In genomic region chr10:128096693-128097586, GRCm38 (mm10) we compare ENCODE assay signal across 8 mouse cellular contexts. TPM values are rescaled to one million over a fixed set of nuclear protein-coding genes. Genes with fewer than 3 reads are reported as not detected.
A peak's percentile ranks its signal among the peaks of the same experiment; 100 is the strongest.
DNase-seq lines count a peak whose midpoint lies in the region; ATAC-seq lines count a peak whose summit lies in the region.

No protein-coding gene starts in this region.

- peak overlapping the region; percentile 93 for H3K9ac ChIP-seq in heart, embryonic 14.5 days (ENCODE audit: low read length)
- H3K9ac ChIP-seq in neural tube, embryonic 15.5 days (replicated peaks): peak overlapping the region; percentile 87

- ATAC-seq in CD4-positive, CD25-positive, alpha-beta regulatory T cell, adult 4 months: peak; percentile 42
- ATAC-seq in heart, embryonic 14.5 days (ENCODE audit: insufficient number of reproducible peaks, insufficient read depth, low FRiP score, low read depth): peak; percentile 66
- peak; percentile 77 for ATAC-seq in neural tube, embryonic 15.5 days (ENCODE audit: low FRiP score)

- no peaks in the 10 kb centered on the region for H3K27me3 ChIP-seq in erythroblast, embryonic 14.5 days (ENCODE audit: control insufficient read depth)
- no peaks in the 10 kb centered on the region for H3K27me3 ChIP-seq in heart, embryonic 14.5 days (ENCODE audit: control insufficient read depth, insufficient read depth, low read length)
- H3K27me3 ChIP-seq in neural tube, embryonic 15.5 days (replicated peaks): no peaks in the 10 kb centered on the region

- peak overlapping the region; percentile 88 for H3K4me2 ChIP-seq in heart, embryonic 14.5 days (ENCODE audit: low read length)
- H3K4me2 ChIP-seq in neural tube, embryonic 15.5 days: peak overlapping the region; percentile 77

- H3K9me3 ChIP-seq in erythroblast, embryonic 14.5 days (ENCODE audit: control insufficient read depth, low read length): no peaks in the 10 kb centered on the region
- no peaks in the 10 kb centered on the region for H3K9me3 ChIP-seq in heart, embryonic 14.5 days (ENCODE audit: control insufficient read depth, low read length)
- H3K9me3 ChIP-seq in neural tube, embryonic 15.5 days (replicated peaks): no peaks in the 10 kb centered on the region

- WGBS in heart, embryonic 14.5 days: under 1% methylated on average over 80 of the region's 86 CpGs
- under 1% methylated on average over 85 of the region's 86 CpGs for WGBS in neural tube, embryonic 15.5 days

- H3K27ac ChIP-seq in heart, embryonic 14.5 days (replicated peaks in 1 of 2; ENCODE audit: control insufficient read depth in 1 of 2, insufficient read depth in 1 of 2, low read depth in 2 of 2, low read length in 2 of 2): peak overlapping the region; percentile 56 to 74
- H3K27ac ChIP-seq in neural tube, embryonic 15.5 days (replicated peaks): peak overlapping the region; percentile 86

- peak; percentile 72 for DNase-seq in brain, embryonic 18.5 days (ENCODE audit: low read depth, low spot score)
- DNase-seq in kidney, postnatal 10 days: peak; percentile 95
- peak; percentile 68 to 77 for DNase-seq in lung, adult 18-20 months
- peak; percentile 95 for DNase-seq in testis, postnatal 10 days (ENCODE audit: low spot score)

- H3K36me3 ChIP-seq in erythroblast, embryonic 14.5 days (ENCODE audit: control insufficient read depth): peaks cover 36% of the 10 kb centered on the region
- H3K36me3 ChIP-seq in heart, embryonic 14.5 days (ENCODE audit: control insufficient read depth, insufficient read depth, low read length): peaks cover 5% of the 10 kb centered on the region; the same call in 1 of the 2 replicates
- no peaks in the 10 kb centered on the region for H3K36me3 ChIP-seq in neural tube, embryonic 15.5 days

- H3K4me3 ChIP-seq in erythroblast, embryonic 14.5 days (replicated peaks): peak overlapping the region; percentile 96
- peak overlapping the region; percentile 93 to 100 for H3K4me3 ChIP-seq in heart, embryonic 14.5 days (ENCODE audit: control insufficient read depth in 1 of 2, insufficient read depth in 1 of 2, low read depth in 1 of 2, low read length in 2 of 2)
- H3K4me3 ChIP-seq in neural tube, embryonic 15.5 days (replicated peaks): peak overlapping the region; percentile 91

- peaks cover 60% of the 10 kb centered on the region for H3K4me1 ChIP-seq in erythroblast, embryonic 14.5 days (ENCODE audit: control insufficient read depth)
- H3K4me1 ChIP-seq in heart, embryonic 14.5 days (ENCODE audit: control insufficient read depth in 2 of 2, insufficient read depth in 2 of 2, low read length in 2 of 2): peaks cover 18 to 36% of the 10 kb centered on the region in 2 experiments
- H3K4me1 ChIP-seq in neural tube, embryonic 15.5 days: peaks cover 51% of the 10 kb centered on the region

RNA-seq across cellular contexts. Expression of gene Baz2a, which starts 5.6 kb away (rescaled TPM):
- 10 to 100 TPM; 50.9 to 75.4 TPM for polyA plus RNA-seq in CD4-positive, CD25-positive, alpha-beta regulatory T cell, adult 4 months (2017; shearing (Covaris generic))
- polyA plus RNA-seq in erythroblast, embryonic 14.5 days (2012): 3.2 and 3.6 TPM in 2 replicates
- 13.3 and 17.2 TPM in 2 replicates for polyA plus RNA-seq in heart, embryonic 14.5 days (2014; fragmentation: Nextera tagmentation; extraction: Ambion mirVana)
- polyA plus RNA-seq in neural tube, embryonic 15.5 days (2015; fragmentation: Nextera tagmentation; extraction: Ambion mirVana): 7.4 and 8.9 TPM in 2 replicates

RNA-seq across cellular contexts. Expression of gene Atp5b, which starts 13.9 kb away (rescaled TPM):
- polyA plus RNA-seq in CD4-positive, CD25-positive, alpha-beta regulatory T cell, adult 4 months (2017; shearing (Covaris generic)): 100 to 1,000 TPM; 455 to 512 TPM
- polyA plus RNA-seq in erythroblast, embryonic 14.5 days (2012): 152 and 224 TPM in 2 replicates
- 6,412 and 6,474 TPM in 2 replicates for polyA plus RNA-seq in heart, embryonic 14.5 days (2014; fragmentation: Nextera tagmentation; extraction: Ambion mirVana)
- polyA plus RNA-seq in neural tube, embryonic 15.5 days (2015; fragmentation: Nextera tagmentation; extraction: Ambion mirVana): 2,338 and 2,396 TPM in 2 replicates

RNA-seq across cellular contexts. Expression of gene Ptges3, which starts 38.2 kb away (rescaled TPM):
- 100 to 1,000 TPM; 234 to 353 TPM for polyA plus RNA-seq in CD4-positive, CD25-positive, alpha-beta regulatory T cell, adult 4 months (2017; shearing (Covaris generic))
- polyA plus RNA-seq in erythroblast, embryonic 14.5 days (2012): 8.6 and 11.8 TPM in 2 replicates
- 280 and 290 TPM in 2 replicates for polyA plus RNA-seq in heart, embryonic 14.5 days (2014; fragmentation: Nextera tagmentation; extraction: Ambion mirVana)
- 394 and 409 TPM in 2 replicates for polyA plus RNA-seq in neural tube, embryonic 15.5 days (2015; fragmentation: Nextera tagmentation; extraction: Ambion mirVana)

Comparison
In these comparisons a context has a peak if more than half of its experiments do, and no peak if none do; other contexts are left out.
1. Peak in every context shown above with its lines: DNase-seq, ATAC-seq, H3K4me3 ChIP-seq and H3K27ac ChIP-seq.
2. RNA of gene Ptges3, which starts 38.2 kb away (polyA plus RNA-seq): 394 to 409 TPM in neural tube, embryonic 15.5 days, 234 to 353 TPM in CD4-positive, CD25-positive, alpha-beta regulatory T cell, adult 4 months and 280 to 290 TPM in heart, embryonic 14.5 days; 8.6 to 11.8 TPM in erythroblast, embryonic 14.5 days; every median in the first group is over 10 times any median in the second.